Mouse (Mus musculus) thymus, postnatal 4 days (tissue): ENCODE measurements at regions not wholly inside any gene's neighbourhood (a gene's known extent, or its start where the extent isn't known, plus 50 kb on each side); places are given as distances from the start of the nearest gene placed in this dataset.

Experiments
- DNase-seq: peaks from one replicate; pipeline ENCODE4 v3.0.0; 2021

DNA sequence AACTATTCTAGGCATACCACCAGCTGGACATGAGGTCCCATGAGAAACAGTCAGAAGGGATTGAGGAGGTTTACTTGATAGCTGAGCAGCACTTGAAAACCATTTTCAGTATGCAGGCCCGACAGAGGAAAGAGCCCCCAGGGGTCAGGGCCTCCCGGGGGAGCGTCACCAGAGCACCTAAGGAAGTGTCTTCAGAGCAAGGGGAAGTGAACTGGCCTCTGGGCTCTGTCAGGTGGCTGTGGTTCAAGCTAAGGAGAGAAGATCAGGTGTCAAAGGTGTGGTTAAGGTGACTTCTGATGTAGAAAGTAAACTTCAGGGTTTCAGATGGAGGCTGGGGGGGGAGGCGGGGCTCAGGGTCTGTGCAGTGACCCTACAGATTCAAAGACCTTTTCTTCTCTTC lies 57.3 kb downstream of the Bhlhe40 start:
- peak; percentile 34 for DNase-seq

DNA sequence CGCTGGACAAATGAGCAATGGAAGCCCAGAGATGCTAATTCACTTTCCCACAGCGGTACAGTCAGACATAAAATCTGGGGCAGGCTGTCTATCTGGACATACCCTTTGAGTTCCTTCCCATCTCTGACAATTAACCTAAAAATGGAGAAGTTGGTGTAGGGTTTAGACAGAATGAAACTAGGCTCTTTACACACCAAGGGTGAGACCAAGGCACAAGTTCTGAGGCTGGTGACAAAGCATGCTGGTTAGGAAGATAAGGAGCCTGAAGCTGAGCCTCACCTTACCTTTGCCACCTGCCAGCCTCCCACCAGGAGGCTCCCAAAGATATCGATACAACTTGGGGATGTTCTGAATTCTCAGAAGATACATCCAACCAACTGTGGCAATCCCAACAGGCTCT lies 58.5 kb downstream of the Bhlhe40 start:
- no peak for DNase-seq

DNA sequence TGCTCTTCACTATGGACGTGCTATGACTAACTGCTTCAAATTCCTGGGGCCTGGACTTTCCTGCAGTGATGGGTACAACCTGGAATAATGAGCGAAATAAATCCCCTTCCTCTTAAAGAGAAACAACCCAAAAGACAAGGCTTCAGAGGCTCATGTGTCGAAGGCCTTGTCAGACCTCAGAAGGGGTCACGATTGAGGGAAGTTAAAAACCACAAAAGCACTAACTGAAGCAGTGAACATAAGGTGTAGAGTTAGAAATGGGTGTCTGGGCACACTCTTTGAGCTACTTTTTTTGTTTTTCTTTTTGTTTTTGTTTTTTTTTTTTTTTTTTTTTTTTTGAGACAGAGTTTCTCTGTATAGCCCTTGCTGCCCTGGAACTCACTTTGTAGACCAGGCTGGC lies 59.5 kb downstream of the Bhlhe40 start:
- no peak for DNase-seq

DNA sequence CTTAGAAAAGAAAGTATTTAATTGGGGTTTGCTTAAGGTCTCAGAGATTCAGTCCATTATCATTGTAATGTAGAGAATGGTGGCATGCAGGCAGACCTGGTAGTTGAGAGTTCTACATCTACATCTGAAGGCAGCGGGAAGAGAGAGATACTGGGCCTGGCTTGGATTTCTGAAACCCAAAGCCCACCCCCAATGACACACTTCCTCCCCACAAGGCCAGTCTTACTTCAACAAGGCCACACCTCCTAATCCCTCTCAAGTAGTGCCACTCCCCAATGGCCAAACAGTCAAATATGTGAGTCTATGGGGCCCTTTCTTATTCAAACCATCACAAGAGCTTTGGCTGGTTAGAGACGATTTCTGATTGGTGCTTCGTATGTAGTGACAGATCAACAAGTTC lies 60.5 kb downstream of the Bhlhe40 start:
- DNase-seq: no peak

DNA sequence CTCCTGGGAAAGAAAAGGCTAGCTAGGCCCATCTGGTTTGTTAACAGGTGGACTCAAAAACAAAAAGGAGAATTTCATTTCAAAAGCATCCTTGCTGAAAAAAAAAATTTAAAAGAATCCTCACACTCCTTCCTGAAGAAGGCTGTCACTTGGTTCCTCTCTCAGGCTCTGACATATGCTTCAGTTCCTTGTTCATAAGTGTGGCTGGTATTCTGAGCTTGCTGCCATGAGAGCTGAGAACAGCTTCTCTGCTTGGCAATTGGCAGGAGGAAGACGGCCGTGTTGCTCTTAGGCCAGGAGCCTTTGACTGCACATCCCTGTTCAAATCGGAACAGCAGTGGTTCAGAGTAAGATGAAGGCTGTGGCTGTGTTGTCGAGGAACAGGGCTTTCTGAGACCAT lies 61.1 kb downstream of the Bhlhe40 start:
- DNase-seq: no peak

DNA sequence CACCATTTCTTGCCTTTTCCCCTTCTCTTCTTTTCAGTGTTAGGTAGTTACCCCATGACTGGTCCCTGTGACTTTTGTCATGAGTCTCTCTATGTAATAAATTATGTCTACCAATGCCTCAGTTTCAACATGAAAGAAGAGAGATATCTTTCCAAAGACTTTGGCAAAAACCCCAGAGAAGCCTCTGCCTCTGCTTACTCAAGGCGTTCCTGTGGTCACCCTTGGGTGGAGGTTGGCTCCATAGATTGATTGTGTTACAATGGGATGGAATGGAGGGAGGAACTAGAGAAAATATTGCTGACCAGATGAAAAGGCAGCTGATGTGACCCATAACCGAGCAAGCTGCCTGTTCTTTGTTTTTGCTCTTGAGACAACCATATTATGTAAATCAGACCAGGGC lies 59.7 kb upstream of the Arl8b start:
- no peak for DNase-seq

DNA sequence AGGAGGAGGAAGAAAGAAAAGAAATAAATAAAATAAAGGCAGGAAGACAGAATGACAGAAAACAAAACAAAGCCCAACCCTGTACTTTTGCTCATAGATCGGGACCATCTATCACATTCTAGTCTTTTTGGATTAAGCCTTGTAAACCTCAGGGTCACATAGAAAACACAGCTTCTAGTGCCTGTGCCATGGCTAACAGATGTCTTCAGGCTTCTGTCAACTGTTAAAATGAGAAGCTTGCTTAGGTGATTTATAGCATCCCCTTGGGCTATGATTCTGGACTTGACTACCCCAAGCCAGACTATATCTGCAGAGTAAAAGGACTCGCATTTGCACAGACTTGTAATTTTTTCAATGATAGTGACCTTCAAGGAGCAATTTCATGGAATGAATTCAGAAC lies 59.1 kb upstream of the Arl8b start:
- DNase-seq: no peak

DNA sequence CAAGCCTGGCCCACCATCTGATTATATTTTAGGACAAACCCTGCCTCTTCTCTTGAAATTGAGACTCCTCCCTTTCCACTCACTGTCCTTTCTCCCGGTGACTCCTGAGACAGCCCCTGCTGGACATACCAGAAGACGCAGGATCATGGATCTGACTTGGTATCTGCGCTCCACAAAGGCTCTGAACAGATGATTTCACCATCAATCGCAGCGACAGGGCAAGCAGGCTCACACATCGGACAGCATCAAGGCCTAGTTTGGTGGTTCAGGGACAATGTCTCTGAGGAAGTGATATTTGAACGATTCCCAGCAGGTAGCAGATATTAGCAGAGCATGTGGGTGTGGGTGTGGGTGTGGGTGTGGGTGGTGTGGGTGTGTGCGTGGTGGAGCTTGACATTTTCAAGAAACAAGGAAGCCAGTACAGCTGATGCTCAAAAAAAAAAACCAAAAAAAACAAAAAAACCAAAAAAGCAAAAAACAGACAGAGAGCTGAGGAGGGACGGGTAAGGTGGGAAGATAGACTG lies 51.7 kb upstream of the Arl8b start:
- DNase-seq: no peak
